Mouse (Mus musculus) lung, adult 2 months (tissue): ENCODE results near the gene Slc43a3. TPM values are rescaled to one million over a fixed set of nuclear protein-coding genes. Genes with fewer than 3 reads are reported as not detected.

Source experiments
- DNase-seq: peaks from one replicate; pipeline ENCODE4 v3.0.0; 2022
- H3K4me1 ChIP-seq: fragments of 200-500 bp; 2 replicates; pipeline ENCODE4 v1.6.1; 2011; ENCODE audit warnings: low read length; ENCODE audit not compliant: control insufficient read depth, insufficient read depth
- H3K4me3 ChIP-seq: fragments of 200-500 bp; replicated peaks from 2 replicates; pipeline ENCODE3; 2011; ENCODE audit warnings: low read depth, mild to moderate bottlenecking, control low read depth, low read length; ENCODE audit errors: extremely low read depth
- CTCF ChIP-seq: fragments of 200-500 bp; IDR thresholded peaks from 2 replicates; pipeline ENCODE4 v1.5.1; 2011; ENCODE audit warnings: mild to moderate bottlenecking, low read length, control low read depth; ENCODE audit not compliant: insufficient read depth
- POLR2A ChIP-seq: fragments of 200-500 bp; IDR thresholded peaks from 2 replicates; pipeline ENCODE4 v1.6.1; 2011; ENCODE audit warnings: low read depth, mild to moderate bottlenecking, control low read depth, low read length, borderline replicate concordance; ENCODE audit errors: extremely low read depth
- WGBS: fragments of 180-500 bp; shearing (Covaris S2); methylation state at CpG from one replicate; pipeline ENCODE4 v1.1.7; 2018; 5-methylcytosine and 5-hydroxymethylcytosine counted together
- polyA plus RNA-seq: library from polyadenylated mRNA; depleted of rRNA; stranded (reverse); fragments of >200 nt; gene quantifications from 2 replicates; pipeline ENCODE4 v1.2.3, GENCODE M21; 2012; rRNA removed

Slc43a3 gene
- polyA plus RNA-seq, 1 experiment = 325 TPM

DNA sequence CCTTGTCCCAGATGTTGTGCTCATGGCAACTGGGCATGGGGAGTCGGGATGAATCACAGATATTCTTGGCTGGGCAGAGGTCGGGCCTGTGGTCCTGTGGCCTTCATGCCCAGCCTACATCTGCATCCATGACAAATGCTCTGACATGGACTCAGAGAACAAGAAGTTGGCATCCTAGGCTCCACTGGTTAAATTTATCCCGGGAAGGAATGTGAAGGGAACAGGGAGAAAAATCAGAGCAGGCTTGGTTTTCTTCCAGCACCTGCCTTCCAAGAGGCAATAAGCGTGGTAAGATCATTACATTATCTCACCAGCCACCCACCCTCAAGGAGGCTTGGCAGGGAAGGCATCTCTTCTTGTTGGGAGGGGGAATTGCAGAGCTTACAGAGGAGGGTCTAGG is 68.0 kb downstream of the Slc43a3 start:
- WGBS = 88% methylated on average over 4 of the region's 4 CpGs
- no peak for DNase-seq
- TF ChIP-seq POLR2A (no peak), CTCF (no peak)
- peaks cover 6% of the 10 kb centered on the region for H3K4me1 ChIP-seq
- H3K4me3 ChIP-seq = no peak overlapping the region

DNA sequence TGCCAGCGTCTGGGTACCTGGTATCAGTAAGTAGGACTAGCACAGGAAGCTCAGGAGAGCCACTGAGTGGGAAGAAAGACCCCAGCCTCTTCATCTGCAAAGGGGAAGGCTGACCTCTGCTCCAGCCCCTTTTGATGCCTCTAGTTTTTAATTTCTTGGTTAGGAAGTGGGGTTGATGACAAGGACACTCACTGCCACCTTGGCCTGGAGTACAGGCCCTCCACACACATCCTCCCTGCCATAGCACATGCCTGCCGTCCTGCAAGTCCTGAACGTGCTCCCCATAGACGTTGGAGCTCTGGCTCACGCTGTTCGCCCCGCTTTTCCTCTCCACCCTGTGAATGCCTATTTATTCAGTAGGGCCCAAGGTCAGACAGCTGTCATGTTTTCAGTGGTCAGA is 70.2 kb downstream of the Slc43a3 start:
- H3K4me3 ChIP-seq = no peak overlapping the region
- TF ChIP-seq CTCF (no peak), POLR2A (no peak)
- DNase-seq = no peak
- H3K4me1 ChIP-seq = peaks cover 2% of the 10 kb centered on the region; the same call in 1 of the 2 replicates
- 84% methylated on average over 7 of the region's 7 CpGs for WGBS

DNA sequence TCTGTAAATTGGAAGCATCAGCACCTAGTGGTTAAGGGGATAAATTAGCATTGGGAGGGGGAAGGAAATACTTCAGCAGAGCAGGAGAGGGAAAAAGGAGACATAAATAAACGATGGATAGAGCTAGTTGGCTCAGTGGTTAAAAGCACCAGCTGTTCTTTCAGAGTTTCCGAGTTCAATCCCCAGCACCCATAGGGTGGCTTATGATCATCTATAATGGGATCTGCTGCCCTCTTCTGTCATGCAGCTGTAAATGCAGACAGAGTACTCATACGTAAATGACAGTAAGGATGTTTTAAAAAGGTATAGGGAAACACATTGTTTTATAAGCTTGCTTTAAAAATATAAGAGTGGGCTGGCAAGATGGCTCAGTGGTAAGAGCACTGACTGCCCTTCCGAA is 71.3 kb downstream of the Slc43a3 start:
- DNase-seq = no peak
- 24% methylated on average over 4 of the region's 4 CpGs for WGBS

More for the DNA sequence above, 71.3 kb downstream of the Slc43a3 start:
- no peak for TF ChIP-seq POLR2A
- TF ChIP-seq CTCF = 0 out of 2 replicates have a peak, but pooled peaks have one; percentile 7
- Histone ChIP-seq H3K4me1 (no peaks in the 10 kb centered on the region), H3K4me3 (no peak overlapping the region)

Other genes starting within 250 kb of the Slc43a3 start
- 34.6 and 41.4 TPM in 2 replicates for gene Zdhhc5, start 221.4 kb upstream of the Slc43a3 start, polyA plus RNA-seq
- gene Clp1, start 209.2 kb upstream of the Slc43a3 start, polyA plus RNA-seq = 6.0 and 10.3 TPM in 2 replicates
- 1.6 and 2.0 TPM in 2 replicates for gene Ypel4, start 202.5 kb upstream of the Slc43a3 start, polyA plus RNA-seq
- gene Gm19426, start 192.9 kb upstream of the Slc43a3 start, polyA plus RNA-seq = 1.8 and 4.1 TPM in 2 replicates
- 822 and 853 TPM in 2 replicates for gene Serping1, start 161.1 kb upstream of the Slc43a3 start, polyA plus RNA-seq
- gene Ube2l6, start 137.8 kb upstream of the Slc43a3 start, polyA plus RNA-seq = 45.0 and 47.0 TPM in 2 replicates
- gene Smtnl1, start 113.9 kb upstream of the Slc43a3 start, polyA plus RNA-seq = 3.5 TPM in 1 of 2 replicates, not detected in the other
- gene Timm10, start 109.6 kb upstream of the Slc43a3 start, polyA plus RNA-seq = 20.2 and 25.1 TPM in 2 replicates
- 3.9 and 7.5 TPM in 2 replicates for gene Slc43a1, start 97.7 kb upstream of the Slc43a3 start, polyA plus RNA-seq
- 2.7 and 9.7 TPM in 2 replicates for gene Rtn4rl2, start 49.9 kb upstream of the Slc43a3 start, polyA plus RNA-seq
- gene Prg2, start 43.9 kb downstream of the Slc43a3 start, polyA plus RNA-seq = 0.15 and 1.2 TPM in 2 replicates
- gene Prg3, start 51.6 kb downstream of the Slc43a3 start, polyA plus RNA-seq = not detected in 2 replicates
- 72.9 and 97.8 TPM in 2 replicates for gene Ssrp1, start 100.7 kb downstream of the Slc43a3 start, polyA plus RNA-seq
- gene P2rx3, start 100.9 kb downstream of the Slc43a3 start, polyA plus RNA-seq = 0.20 and 0.27 TPM in 2 replicates
- 208 and 218 TPM in 2 replicates for gene Tnks1bp1, start 111.4 kb downstream of the Slc43a3 start, polyA plus RNA-seq
- 62.0 and 66.0 TPM in 2 replicates for gene Aplnr, start 199.6 kb downstream of the Slc43a3 start, polyA plus RNA-seq